Mouse (Mus musculus) forebrain, embryonic 10.5 days (tissue): Measurements from ENCODE around the gene Mroh8. TPM values are rescaled to one million over a fixed set of nuclear protein-coding genes. Genes with fewer than 3 reads are reported as not detected.
"Not testable (repeated sequence)": the region's sequence is repeated elsewhere in the genome, so short reads cannot be mapped to it uniquely, and the experiment has no call there.

ENCODE experiments used
- DNase-seq: peaks from one replicate; pipeline ENCODE4 v3.0.0-alpha.2; 2017; ENCODE audit warnings: low spot score; ENCODE audit errors: extremely low spot score
- H3K27ac ChIP-seq: fragments of 300-500 bp; sonication (generic); 2 replicates; pipeline ENCODE4 v1.5.1; 2016; ENCODE audit warnings: mild to moderate bottlenecking
- H3K27me3 ChIP-seq: fragments of 300-500 bp; sonication (generic); 2 replicates; pipeline ENCODE4 v1.6.1; 2016; ENCODE audit warnings: mild to moderate bottlenecking; ENCODE audit not compliant: poor library complexity, severe bottlenecking
- H3K36me3 ChIP-seq: fragments of 300-500 bp; sonication (generic); replicated peaks from 2 replicates; pipeline ENCODE4 v1.6.1; 2016; ENCODE audit warnings: mild to moderate bottlenecking, moderate library complexity
- H3K4me1 ChIP-seq: fragments of 300-500 bp; sonication (generic); 2 replicates; pipeline ENCODE4 v1.6.1; 2016
- H3K4me3 ChIP-seq: fragments of 300-500 bp; sonication (generic); 2 replicates; pipeline ENCODE4 v1.5.1; 2016; ENCODE audit warnings: mild to moderate bottlenecking, moderate library complexity
- H3K9me3 ChIP-seq: fragments of 300-500 bp; sonication (generic); 2 replicates; pipeline ENCODE4 v1.6.1; 2016; ENCODE audit warnings: mild to moderate bottlenecking, moderate library complexity
- WGBS: fragments of 180-500 bp; shearing (Covaris S2); methylation state at CpG from one replicate; pipeline ENCODE4 v1.1.7; 2016; 5-methylcytosine and 5-hydroxymethylcytosine counted together
- polyA plus RNA-seq: library from polyadenylated mRNA; unstranded; fragments of >200 nt; fragmentation: Nextera tagmentation; extraction: Ambion mirVana; gene quantifications from 2 replicates; pipeline ENCODE4 v1.2.1, GENCODE M21; 2016

Mroh8 gene
- polyA plus RNA-seq, 1 experiment from 2014 or later: 0.81 TPM

DNA sequence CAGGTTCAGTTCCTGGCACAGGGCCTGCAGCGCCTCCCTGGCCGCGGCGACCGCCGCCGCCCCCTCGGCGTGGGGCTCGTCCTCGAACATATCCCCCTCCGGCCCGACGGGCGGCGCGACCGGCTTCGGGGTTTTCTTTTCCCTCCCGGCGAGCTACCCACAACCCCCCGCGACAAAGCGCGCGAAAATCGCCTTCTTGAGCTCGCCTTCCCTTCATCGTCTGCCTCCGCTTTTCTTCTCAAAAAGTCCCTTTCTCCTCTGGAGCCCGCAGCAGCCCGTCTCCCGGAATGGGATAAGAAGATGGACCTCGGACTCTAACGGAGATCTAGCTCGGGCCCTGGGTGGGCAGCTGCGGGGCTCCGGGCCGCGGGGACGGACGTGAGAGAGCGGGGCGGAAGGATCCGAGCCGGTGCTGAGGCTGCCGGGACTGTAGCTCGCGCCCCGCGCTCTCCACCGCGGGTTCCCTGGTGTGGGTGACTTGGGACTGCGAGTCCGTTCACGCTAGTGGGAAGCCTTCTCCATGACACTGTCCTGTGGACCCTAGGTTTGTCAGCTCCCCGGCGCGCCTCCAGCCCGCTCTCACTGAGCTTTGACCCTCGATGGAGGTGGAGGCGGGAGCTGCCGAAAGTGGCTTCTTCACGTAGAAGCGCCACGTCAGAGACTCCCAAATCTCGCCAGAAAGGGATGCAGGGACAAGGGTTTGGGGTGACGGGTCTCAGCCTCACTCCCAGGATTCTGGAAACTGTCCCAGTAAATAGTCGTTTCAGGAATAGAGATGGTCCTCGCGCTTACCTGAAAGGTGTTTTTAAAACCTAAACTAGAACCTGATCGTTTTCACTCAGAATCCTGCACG, 74.8 kb downstream of the Mroh8 start, which contains the start of gene Rbl1:
TSS of gene Rbl1 (minus strand) at position 169 of the 853 bp plus-strand sequence.
- WGBS: 1% methylated on average over 73 of the region's 73 CpGs
- peak; percentile 94 for DNase-seq
- peaks cover 7% of the 10 kb centered on the region; the same call in 1 of the 2 replicates for H3K9me3 ChIP-seq
- H3K27ac ChIP-seq: peak within 1 kb of the TSS; percentile 100
- H3K4me3 ChIP-seq: peak within 1 kb of the TSS; percentile 63
- H3K4me1 ChIP-seq: peaks cover 31% of the 10 kb centered on the region
- no peaks in the 10 kb centered on the region for H3K27me3 ChIP-seq
- peaks cover 35% of the 10 kb centered on the region for H3K36me3 ChIP-seq

GRCm38 (mm10) chr2:157203459-157204365, 75.6 kb downstream of the Mroh8 start:
- no peaks in the 10 kb centered on the region for H3K27me3 ChIP-seq
- no peak for DNase-seq
- peaks cover 31% of the 10 kb centered on the region for H3K4me1 ChIP-seq
- H3K4me3 ChIP-seq: peak overlapping the region; percentile 63
- 2% methylated on average over 49 of the region's 49 CpGs for WGBS
- H3K36me3 ChIP-seq: peaks cover 44% of the 10 kb centered on the region
- peaks cover 14% of the 10 kb centered on the region; the same call in 1 of the 2 replicates for H3K9me3 ChIP-seq
- H3K27ac ChIP-seq: peak overlapping the region; percentile 100

DNA sequence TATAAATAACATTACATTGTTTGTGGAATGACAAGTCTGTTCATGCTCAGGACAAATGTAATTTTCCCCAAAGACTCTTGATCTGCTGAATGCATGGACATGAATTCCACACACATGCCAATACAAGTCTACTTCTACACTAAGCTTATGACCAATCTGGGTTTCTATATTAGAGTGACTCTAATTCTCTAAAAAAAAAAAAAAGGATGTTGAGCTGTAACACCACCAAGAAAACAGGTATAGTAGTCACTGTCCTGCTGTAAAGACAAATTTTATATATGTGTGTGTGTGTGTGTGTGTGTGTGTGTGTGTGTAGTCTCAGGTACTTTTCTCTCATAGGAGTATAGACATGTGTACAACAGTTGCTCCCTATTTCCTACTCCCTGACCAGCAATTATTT, 76.3 kb downstream of the Mroh8 start:
- Histone ChIP-seq H3K4me3 (peak overlapping the region; percentile 63), H3K27ac (peak overlapping the region; percentile 100)

GRCm38 (mm10) chr2:157202361-157202760, 77.0 kb downstream of the Mroh8 start:
- peak overlapping the region; percentile 63; the same call in 1 of the 2 replicates for H3K4me3 ChIP-seq
- H3K36me3 ChIP-seq: peaks cover 53% of the 10 kb centered on the region
- 90% methylated on average over 6 of the region's 6 CpGs for WGBS
- no peak for DNase-seq
- H3K27ac ChIP-seq: no peak overlapping the region
- H3K4me1 ChIP-seq: peaks cover 31% of the 10 kb centered on the region
- peaks cover 12% of the 10 kb centered on the region; the same call in 1 of the 2 replicates for H3K9me3 ChIP-seq
- H3K27me3 ChIP-seq: no peaks in the 10 kb centered on the region

More for the DNA sequence above, 76.3 kb downstream of the Mroh8 start:
- Histone ChIP-seq H3K27me3 (no peaks in the 10 kb centered on the region), H3K4me1 (peaks cover 31% of the 10 kb centered on the region), H3K36me3 (peaks cover 49% of the 10 kb centered on the region), H3K9me3 (peaks cover 17% of the 10 kb centered on the region; the same call in 1 of the 2 replicates)
- DNase-seq: no peak

- DNase-seq: no peak
- peaks cover 61% of the 10 kb centered on the region for H3K36me3 ChIP-seq
- H3K27me3 ChIP-seq: no peaks in the 10 kb centered on the region
- H3K9me3 ChIP-seq: peaks cover 10% of the 10 kb centered on the region; the same call in 1 of the 2 replicates
- peaks cover 31% of the 10 kb centered on the region for H3K4me1 ChIP-seq
- no peak overlapping the region for H3K27ac ChIP-seq
- 91% methylated on average over 6 of the region's 6 CpGs for WGBS
- no peak overlapping the region for H3K4me3 ChIP-seq
Observed at GRCm38 (mm10) chr2:157201081-157201830, 78.1 kb downstream of the Mroh8 start.

GRCm38 (mm10) chr2:157198405-157198804, 80.9 kb downstream of the Mroh8 start:
- not testable (repeated sequence) for DNase-seq, H3K27me3 ChIP-seq, H3K4me3 ChIP-seq, H3K27ac ChIP-seq
- H3K9me3 ChIP-seq: peaks cover 10% of the 10 kb centered on the region; the same call in 1 of the 2 replicates
- H3K36me3 ChIP-seq: peaks cover 84% of the 10 kb centered on the region
- 97% methylated on average over 11 of the region's 11 CpGs for WGBS
- peaks cover 15% of the 10 kb centered on the region for H3K4me1 ChIP-seq

DNA sequence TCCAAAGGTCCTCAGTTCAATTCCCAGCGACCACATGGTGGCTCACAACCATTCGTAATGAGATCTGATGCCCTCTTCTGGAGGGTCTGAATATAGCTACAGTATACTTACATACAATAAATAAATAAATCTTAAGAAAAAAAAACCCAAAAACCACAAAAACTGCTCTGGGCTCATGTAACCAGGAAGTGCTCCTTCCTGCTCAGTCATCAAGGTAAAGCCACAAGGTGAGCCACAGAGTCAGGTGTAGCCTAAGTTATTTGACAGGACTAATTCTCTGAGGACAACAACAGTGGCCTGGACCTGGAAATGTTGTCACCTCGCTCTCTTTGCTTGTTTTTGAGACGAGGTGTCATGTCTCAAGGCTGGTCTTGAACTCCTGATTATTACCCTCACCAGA, 88.7 kb downstream of the Mroh8 start:
- Histone ChIP-seq H3K27me3 (no peaks in the 10 kb centered on the region), H3K9me3 (no peaks in the 10 kb centered on the region), H3K4me3 (no peak overlapping the region), H3K36me3 (peaks cover 100% of the 10 kb centered on the region), H3K4me1 (no peaks in the 10 kb centered on the region), H3K27ac (no peak overlapping the region)
- DNase-seq: no peak
- WGBS: 91% methylated on average over 4 of the region's 4 CpGs

DNA sequence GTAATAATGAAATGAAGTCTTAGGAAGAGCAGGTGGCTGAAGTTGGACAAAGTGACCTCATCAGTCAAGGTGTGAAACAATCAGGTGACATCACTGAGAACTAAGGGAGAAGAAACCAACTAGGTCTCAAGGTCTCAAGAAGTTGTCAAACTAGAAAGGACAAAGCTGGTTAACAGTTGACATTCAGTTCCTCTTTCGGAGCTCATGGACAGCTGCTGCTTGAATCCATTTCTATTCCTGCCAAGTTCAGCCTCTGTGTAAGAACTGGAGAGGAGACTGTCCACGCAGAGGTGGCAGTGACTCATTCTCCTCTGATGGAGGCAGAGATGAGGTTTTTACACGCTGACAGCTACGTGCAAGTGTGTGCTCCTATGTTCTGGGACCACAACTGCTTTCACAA, 92.1 kb downstream of the Mroh8 start:
- H3K4me1 ChIP-seq: no peaks in the 10 kb centered on the region
- peaks cover 99% of the 10 kb centered on the region for H3K36me3 ChIP-seq
- no peak overlapping the region for H3K27ac ChIP-seq
- WGBS: 95% methylated on average over 4 of the region's 4 CpGs
- no peaks in the 10 kb centered on the region for H3K27me3 ChIP-seq
- no peak overlapping the region for H3K4me3 ChIP-seq
- no peak for DNase-seq
- no peaks in the 10 kb centered on the region for H3K9me3 ChIP-seq

- no peak overlapping the region for H3K4me3 ChIP-seq
- DNase-seq: no peak
- H3K4me1 ChIP-seq: no peaks in the 10 kb centered on the region
- WGBS: 70% methylated on average over 5 of the region's 5 CpGs
- H3K36me3 ChIP-seq: peaks cover 99% of the 10 kb centered on the region
- H3K27me3 ChIP-seq: no peaks in the 10 kb centered on the region
- H3K27ac ChIP-seq: no peak overlapping the region
- H3K9me3 ChIP-seq: no peaks in the 10 kb centered on the region
Observed at GRCm38 (mm10) chr2:157186504-157186903, 92.8 kb downstream of the Mroh8 start.

DNA sequence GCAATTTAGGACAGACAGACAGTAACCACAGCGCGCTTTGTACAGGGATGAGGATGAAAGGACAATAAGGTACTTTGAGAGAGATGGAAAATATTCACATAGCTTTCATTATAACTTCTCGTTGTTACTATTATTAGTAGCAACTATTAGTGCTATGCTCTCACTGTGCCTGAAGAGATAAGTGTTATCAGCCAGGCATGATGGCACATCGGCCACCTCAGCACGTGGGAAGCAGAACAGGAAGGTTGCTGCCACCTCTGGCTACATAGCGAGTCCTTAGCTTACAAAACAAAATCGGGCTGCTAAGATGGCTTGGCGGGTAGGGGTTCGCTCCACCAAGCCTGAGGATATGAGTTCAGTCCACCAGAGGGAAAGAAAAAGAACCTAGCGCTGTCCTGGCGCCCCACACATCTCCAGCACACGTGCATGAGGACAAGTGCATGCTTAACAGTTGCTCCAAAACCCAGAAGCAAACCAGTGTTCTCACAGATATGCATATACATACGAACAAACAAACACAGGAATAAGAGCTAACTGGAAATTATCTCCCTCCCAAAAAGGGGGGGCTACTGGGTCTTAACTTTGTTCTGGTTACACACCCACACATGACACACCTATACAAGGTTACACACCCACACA, 94.2 kb downstream of the Mroh8 start:
- peaks cover 97% of the 10 kb centered on the region for H3K36me3 ChIP-seq
- no peaks in the 10 kb centered on the region for H3K27me3 ChIP-seq
- H3K9me3 ChIP-seq: no peaks in the 10 kb centered on the region
- no peak for DNase-seq
- WGBS: 92% methylated on average over 13 of the region's 13 CpGs
- H3K4me3 ChIP-seq: no peak overlapping the region
- H3K4me1 ChIP-seq: no peaks in the 10 kb centered on the region
- no peak overlapping the region for H3K27ac ChIP-seq

- H3K27ac ChIP-seq: no peak overlapping the region
- no peak for DNase-seq
- no peaks in the 10 kb centered on the region for H3K27me3 ChIP-seq
- no peak overlapping the region for H3K4me3 ChIP-seq
- WGBS: 89% methylated on average over 6 of the region's 6 CpGs
- no peaks in the 10 kb centered on the region for H3K9me3 ChIP-seq
- H3K36me3 ChIP-seq: peaks cover 90% of the 10 kb centered on the region
- H3K4me1 ChIP-seq: no peaks in the 10 kb centered on the region
Observed at GRCm38 (mm10) chr2:157178167-157178566, 101.2 kb downstream of the Mroh8 start.

DNA sequence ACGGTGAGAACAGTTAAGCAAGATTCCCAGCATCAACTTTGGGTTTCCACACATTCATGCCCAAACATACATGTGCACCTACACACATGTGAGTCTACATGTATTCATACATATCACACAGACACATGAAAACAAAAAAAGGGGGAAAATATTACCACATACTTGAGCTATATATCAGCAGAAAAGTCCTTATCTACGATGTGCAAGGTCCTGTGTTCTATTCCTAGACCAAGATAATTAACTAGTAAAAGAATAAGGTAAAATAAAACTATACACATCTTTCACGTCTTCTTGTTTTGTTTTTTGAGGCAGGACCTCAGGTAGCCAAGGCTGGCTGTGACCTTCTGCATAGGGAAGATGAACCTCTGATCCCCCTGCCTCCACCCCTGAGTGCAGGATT, 103.1 kb downstream of the Mroh8 start:
- Histone ChIP-seq H3K4me1 (0 out of 2 replicates have a peak, but pooled peaks cover 2% of the 10 kb centered on the region), H3K36me3 (peaks cover 90% of the 10 kb centered on the region), H3K27ac (no peak overlapping the region), H3K27me3 (no peaks in the 10 kb centered on the region), H3K4me3 (no peak overlapping the region), H3K9me3 (no peaks in the 10 kb centered on the region)
- WGBS: 94% methylated on average over 3 of the region's 3 CpGs
- DNase-seq: no peak
